Mouse (Mus musculus): Measurements from ENCODE around the gene Denr. TPM values are rescaled to one million over a fixed set of nuclear protein-coding genes. Genes with fewer than 3 reads are reported as not detected.

The Denr gene
- polyA plus RNA-seq, 1 experiment, result 51.8 TPM

DNA sequence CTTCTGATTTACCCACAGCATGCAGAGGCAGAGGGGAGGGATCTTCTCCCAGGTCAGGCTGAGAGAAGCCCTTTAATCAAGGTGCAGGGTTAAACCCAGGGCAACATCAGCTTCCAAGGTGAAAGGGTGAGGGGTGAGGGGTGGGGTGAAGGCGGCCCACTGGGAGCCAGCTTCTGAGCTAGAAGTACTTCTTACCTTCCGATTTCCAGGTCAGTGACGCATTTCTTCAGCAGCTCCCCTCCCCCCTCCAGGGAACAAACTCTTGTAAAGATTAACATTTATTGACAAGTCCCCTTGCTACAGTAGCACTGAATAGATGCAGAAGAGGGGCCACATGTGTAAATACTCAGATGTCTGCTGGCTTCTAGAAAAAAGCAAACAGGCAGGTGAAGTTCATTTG, 70.3 kb downstream of the Denr start:
- H3K4me3 ChIP-seq (ENCODE audit: insufficient read depth, low read length), result no peak overlapping the region
- no peak for TF ChIP-seq POLR2A (IDR thresholded peaks at IDR 0.05; ENCODE audit: borderline replicate concordance, low read depth, low read length)
- no peak for TF ChIP-seq CTCF (IDR thresholded peaks at IDR 0.05; ENCODE audit: low read depth, low read length)
- H3K4me1 ChIP-seq (ENCODE audit: control insufficient read depth, insufficient read depth, low read length), result no peaks in the 10 kb centered on the region
- H3K27ac ChIP-seq (ENCODE audit: insufficient read depth, low read depth, low read length), result no peak overlapping the region

DNA sequence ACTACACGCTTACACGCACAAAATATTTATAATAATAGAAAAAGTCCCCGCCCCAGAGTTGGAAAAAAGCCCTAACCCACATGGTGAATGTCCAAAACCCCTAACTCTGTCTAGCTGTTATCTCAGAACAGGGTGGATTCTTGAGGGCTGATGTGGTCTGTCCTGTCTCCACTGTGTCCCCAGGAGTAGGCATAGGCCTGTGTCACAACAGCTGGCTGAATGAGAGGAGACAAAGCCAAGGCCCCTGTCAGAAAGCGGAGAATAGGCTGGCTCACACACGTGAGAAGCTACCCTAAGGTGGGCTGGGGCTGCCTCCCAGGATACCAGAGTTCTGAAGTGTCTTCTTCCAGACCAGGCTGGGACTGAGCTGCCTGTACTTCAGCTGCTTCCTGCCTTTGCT, 71.2 kb downstream of the Denr start:
- no peak for TF ChIP-seq CTCF (IDR thresholded peaks at IDR 0.05; ENCODE audit: low read depth, low read length)
- TF ChIP-seq POLR2A (IDR thresholded peaks at IDR 0.05; ENCODE audit: borderline replicate concordance, low read depth, low read length), result no peak
- no peaks in the 10 kb centered on the region for H3K4me1 ChIP-seq (ENCODE audit: control insufficient read depth, insufficient read depth, low read length)
- no peak overlapping the region for H3K4me3 ChIP-seq (ENCODE audit: insufficient read depth, low read length)
- no peak overlapping the region for H3K27ac ChIP-seq (ENCODE audit: insufficient read depth, low read depth, low read length)

Other genes with a start within 250 kb of the Denr start
- gene Clip1, start 222.6 kb upstream of the Denr start, polyA plus RNA-seq (2012; ENCODE audit: insufficient read depth, insufficient read length, missing spikeins), result 53.6 and 73.6 TPM in 2 replicates
- gene Zcchc8, start 186.1 kb upstream of the Denr start, polyA plus RNA-seq (2012; ENCODE audit: insufficient read depth, insufficient read length, missing spikeins), result 92.1 and 95.1 TPM in 2 replicates
- 116 and 123 TPM in 2 replicates for gene Rsrc2, start 157.8 kb upstream of the Denr start, polyA plus RNA-seq (2012; ENCODE audit: insufficient read depth, insufficient read length, missing spikeins)
- gene Kntc1, start 157.5 kb upstream of the Denr start, polyA plus RNA-seq (2012; ENCODE audit: insufficient read depth, insufficient read length, missing spikeins), result 13.9 and 19.6 TPM in 2 replicates
- 2.2 and 2.5 TPM in 2 replicates for gene Hcar2, start 41.7 kb upstream of the Denr start, polyA plus RNA-seq (2012; ENCODE audit: insufficient read depth, insufficient read length, missing spikeins)
- gene Hcar1, start 27.2 kb upstream of the Denr start, polyA plus RNA-seq (2012; ENCODE audit: insufficient read depth, insufficient read length, missing spikeins), result not detected in 2 replicates
- gene Gm43518, start 20.2 kb downstream of the Denr start, polyA plus RNA-seq (2012; ENCODE audit: insufficient read depth, insufficient read length, missing spikeins), result not detected in 2 replicates
- gene Ccdc62, start 23.5 kb downstream of the Denr start, polyA plus RNA-seq (2012; ENCODE audit: insufficient read depth, insufficient read length, missing spikeins), result 1.2 and 3.3 TPM in 2 replicates
- 0.51 and 0.64 TPM in 2 replicates for gene Hip1r, start 66.5 kb downstream of the Denr start, polyA plus RNA-seq (2012; ENCODE audit: insufficient read depth, insufficient read length, missing spikeins)
- 16.8 and 18.2 TPM in 2 replicates for gene Vps37b, start 125.1 kb downstream of the Denr start, polyA plus RNA-seq (2012; ENCODE audit: insufficient read depth, insufficient read length, missing spikeins)
- gene Abcb9, start 188.6 kb downstream of the Denr start, polyA plus RNA-seq (2012; ENCODE audit: insufficient read depth, insufficient read length, missing spikeins), result 1.5 and 1.9 TPM in 2 replicates
- 11.5 and 17.8 TPM in 2 replicates for gene Ogfod2, start 205.1 kb downstream of the Denr start, polyA plus RNA-seq (2012; ENCODE audit: insufficient read depth, insufficient read length, missing spikeins)
- gene Arl6ip4, start 208.9 kb downstream of the Denr start, polyA plus RNA-seq (2012; ENCODE audit: insufficient read depth, insufficient read length, missing spikeins), result 51.0 and 68.2 TPM in 2 replicates

All from bone marrow macrophage, adult 2 months (primary cell).